ENCODE assay signal across 32 mouse cellular contexts in genomic region chr3:96548824-96549223, GRCm38 (mm10). TPM values are rescaled to one million over a fixed set of nuclear protein-coding genes. Genes with fewer than 3 reads are reported as not detected.
DNase-seq lines count a peak whose midpoint lies in the region; ATAC-seq and TF ChIP-seq lines count a peak whose summit lies in the region.
"Had no signal": no experiment of that assay in that cellular context is flagged by ENCODE, and none has a peak within 500 bp of the region (broad histone marks: within the 10 kb centered on the region; RNA-seq: fewer than 3 reads in every experiment).

No protein-coding gene starts in this region.

- no peak for TF ChIP-seq EP300 in CH12.LX (IDR thresholded peaks at IDR 0.05; ENCODE audit: low read length)

- no peak for ATAC-seq in heart, embryonic 15.5 days (replicated peaks; ENCODE audit: insufficient number of reproducible peaks, insufficient read depth, low FRiP score, low read depth)
- no peak for ATAC-seq in forebrain, embryonic 15.5 days (replicated peaks)
- ATAC-seq: forebrain, embryonic 16.5 days; hindbrain, postnatal 0 days; inflammation-experienced regulatory T-cells, adult 6 months; intestine, embryonic 16.5 days had no signal

- dilution Hi-C loops in CH12.LX (cut with MboI; ENCODE audit: extremely low pct_ligation_motif_present, extremely low pct_unique_long_range_greater_than_20kb, low sequenced_read_pairs) = no loop called here

- no peaks in the 10 kb centered on the region for H3K27me3 ChIP-seq in heart, embryonic 10.5 days (ENCODE audit: insufficient read depth, poor library complexity, severe bottlenecking)
- no peaks in the 10 kb centered on the region; the same call in 1 of the 2 replicates for H3K27me3 ChIP-seq in heart, embryonic 15.5 days
- no peaks in the 10 kb centered on the region for H3K27me3 ChIP-seq in CH12.LX (replicated peaks)
- H3K27me3 ChIP-seq in forebrain, embryonic 15.5 days = no peaks in the 10 kb centered on the region
- H3K27me3 ChIP-seq: heart, embryonic 12.5 days had no signal

- TF ChIP-seq RAD21 in CH12.LX (IDR thresholded peaks at IDR 0.05; ENCODE audit: low read depth, low read length) = no peak

- no peaks in the 10 kb centered on the region for H3K36me3 ChIP-seq in heart, embryonic 10.5 days
- H3K36me3 ChIP-seq in heart, embryonic 15.5 days = no peaks in the 10 kb centered on the region
- no peaks in the 10 kb centered on the region for H3K36me3 ChIP-seq in CH12.LX (replicated peaks in 1 of 2; ENCODE audit: control insufficient read depth in 1 of 2, insufficient read depth in 1 of 2, low read length in 1 of 2)
- H3K36me3 ChIP-seq in forebrain, embryonic 15.5 days = no peaks in the 10 kb centered on the region
- H3K36me3 ChIP-seq: embryonic facial prominence, embryonic 10.5 days; embryonic facial prominence, embryonic 13.5 days; forebrain, embryonic 12.5 days; G1E; heart, embryonic 12.5 days had no signal

- in situ Hi-C loops in CH12.LX (cut with MboI; ENCODE audit: low pct_ligation_motif_present, low pct_unique_long_range_greater_than_20kb, low sequenced_read_pairs) = loop anchor here (25.0 kb wide), 1 partner anchor 262 kb away; the partner anchor contains the start of gene Fcgr1

- intact Hi-C loops in gastrocnemius, adult 2 months (cut with DNase I) = loop anchor here (5.0 kb wide), 2 partner anchors 48 to 153 kb away; partner anchors contain the start of gene Ankrd34a

- no peaks in the 10 kb centered on the region for H3K79me2 ChIP-seq in CH12.LX (replicated peaks; ENCODE audit: control insufficient read depth, extremely low read depth, insufficient read depth, poor library complexity, severe bottlenecking)

- H3K4me2 ChIP-seq in heart, embryonic 15.5 days = peak overlapping the region; percentile 29; the same call in 1 of the 2 replicates
- H3K4me2 ChIP-seq in CH12.LX (ENCODE audit: insufficient read depth, low read depth, poor library complexity, severe bottlenecking) = 0 out of 2 replicates have a peak overlapping the region, but pooled peaks have one; percentile 42
- no peak overlapping the region for H3K4me2 ChIP-seq in forebrain, embryonic 15.5 days (replicated peaks)
- H3K4me2 ChIP-seq: embryonic facial prominence, embryonic 13.5 days; forebrain, embryonic 12.5 days; hindbrain, embryonic 14.5 days had no signal

- 68% methylated on average over 7 of the region's 7 CpGs for WGBS in heart, embryonic 10.5 days
- WGBS in heart, embryonic 15.5 days = 77% methylated on average over 7 of the region's 7 CpGs
- 83% methylated on average over 7 of the region's 7 CpGs for WGBS in forebrain, embryonic 15.5 days

- H3K9me3 ChIP-seq in heart, embryonic 10.5 days = no peaks in the 10 kb centered on the region
- H3K9me3 ChIP-seq in heart, embryonic 15.5 days (replicated peaks) = no peaks in the 10 kb centered on the region
- H3K9me3 ChIP-seq in CH12.LX (replicated peaks; ENCODE audit: low read length) = no peaks in the 10 kb centered on the region
- H3K9me3 ChIP-seq in forebrain, embryonic 15.5 days = no peaks in the 10 kb centered on the region
- H3K9me3 ChIP-seq: embryonic facial prominence, embryonic 10.5 days; embryonic facial prominence, embryonic 13.5 days; forebrain, embryonic 12.5 days; G1E; heart, embryonic 12.5 days had no signal

- H3K27ac ChIP-seq in gastrocnemius, adult 2 months = peak overlapping the region; percentile 99
- peak overlapping the region; percentile 69 for H3K27ac ChIP-seq in heart, embryonic 10.5 days
- H3K27ac ChIP-seq in heart, embryonic 15.5 days = peak overlapping the region; percentile 76
- no peak overlapping the region for H3K27ac ChIP-seq in CH12.LX (ENCODE audit: insufficient read depth, low read depth)
- no peak overlapping the region for H3K27ac ChIP-seq in forebrain, embryonic 15.5 days (replicated peaks)
- H3K27ac ChIP-seq: embryonic facial prominence, embryonic 10.5 days; embryonic facial prominence, embryonic 13.5 days; forebrain, embryonic 12.5 days; hindbrain, embryonic 14.5 days; hindbrain, postnatal 0 days had no signal

- peaks cover 17% of the 10 kb centered on the region for H3K4me1 ChIP-seq in heart, embryonic 10.5 days
- H3K4me1 ChIP-seq in heart, embryonic 15.5 days (replicated peaks) = peaks cover 32% of the 10 kb centered on the region
- peaks cover 15 to 46% of the 10 kb centered on the region in 2 experiments for H3K4me1 ChIP-seq in CH12.LX (ENCODE audit: control insufficient read depth in 1 of 2, insufficient read depth in 2 of 2)
- H3K4me1 ChIP-seq in forebrain, embryonic 15.5 days = no peaks in the 10 kb centered on the region; the same call in 1 of the 2 replicates

- no peak overlapping the region for H3K4me3 ChIP-seq in gastrocnemius, adult 2 months
- no peak overlapping the region for H3K4me3 ChIP-seq in heart, embryonic 10.5 days
- no peak overlapping the region for H3K4me3 ChIP-seq in heart, embryonic 15.5 days
- no peak overlapping the region for H3K4me3 ChIP-seq in CH12.LX (replicated peaks in 1 of 3; ENCODE audit: low read depth in 2 of 3, low read length in 2 of 3, poor library complexity in 1 of 3)
- no peak overlapping the region for H3K4me3 ChIP-seq in forebrain, embryonic 15.5 days
- H3K4me3 ChIP-seq: embryonic facial prominence, embryonic 10.5 days; embryonic facial prominence, embryonic 13.5 days; erythroblast, embryonic 14.5 days; forebrain, embryonic 12.5 days; heart, embryonic 12.5 days had no signal

- no peak for TF ChIP-seq POLR2A in CH12.LX (IDR thresholded peaks at IDR 0.05; ENCODE audit: low read depth, low read length)

- no peak for TF ChIP-seq CTCF in gastrocnemius, adult 2 months (IDR thresholded peaks at IDR 0.05)
- no peak for TF ChIP-seq CTCF in CH12.LX (conservative IDR thresholded peaks at IDR 0.05 in 1 of 2, IDR thresholded peaks at IDR 0.05 in 1 of 2; ENCODE audit: low read depth in 2 of 2, low read length in 2 of 2)

- no peak for DNase-seq in gastrocnemius, adult 2 months
- no peak for DNase-seq in gastrocnemius, adult 8-10 months (ENCODE audit: low spot score in 2 of 2)
- DNase-seq in heart, embryonic 10.5 days (ENCODE audit: low spot score) = no peak
- DNase-seq in heart, adult 8-10 months (ENCODE audit: low spot score) = no peak
- no peak for DNase-seq in heart, postnatal 4 days
- no peak for DNase-seq in CH12.LX (ENCODE audit: extremely low read depth)
- DNase-seq: adrenal gland, adult 2 months; adrenal gland, postnatal 14 days; cerebellum, adult 11-12 months; cerebellum, adult 8-10 months; cerebellum, postnatal 10 days; cerebellum, postnatal 36 days; embryo, embryonic 11 days; gastrocnemius, postnatal 25 days; kidney, adult 18-20 months; kidney, adult 9 months had no signal

- H3K9ac ChIP-seq in heart, embryonic 15.5 days = no peak overlapping the region
- no peak overlapping the region for H3K9ac ChIP-seq in CH12.LX (ENCODE audit: insufficient read depth, low read depth)
- no peak overlapping the region for H3K9ac ChIP-seq in forebrain, embryonic 15.5 days (replicated peaks)
- H3K9ac ChIP-seq: embryonic facial prominence, embryonic 13.5 days; forebrain, embryonic 12.5 days; hindbrain, embryonic 14.5 days had no signal

RNA-seq across cellular contexts. Expression of gene Txnip, which starts 8.9 kb away (rescaled TPM):
- 100 to 1,000 TPM; 541 to 557 TPM for total RNA-seq in gastrocnemius, adult 2 months (2021)
- 100 to 1,000 TPM; 365 to 573 (median 474) TPM for total RNA-seq in gastrocnemius, adult 8-10 months (2022)
- 59.9 and 75.5 TPM in 2 replicates for polyA plus RNA-seq in heart, embryonic 10.5 days (2016; fragmentation: Nextera tagmentation; extraction: Ambion mirVana)
- total RNA-seq in heart, adult 8-10 months (2022) = 100 to 1,000 TPM; 346 to 908 (median 654) TPM
- polyA plus RNA-seq in heart, embryonic 15.5 days (2015; fragmentation: Nextera tagmentation; extraction: Ambion mirVana) = 206 and 208 TPM in 2 replicates
- total RNA-seq in heart, postnatal 4 days (2021) = 100 to 1,000 TPM; 286 to 331 TPM
- total RNA-seq in CH12.LX (2012; rRNA removed) (52.5 and 76.7 TPM in 2 replicates), CH12.LX (2014; rRNA removed) (184 and 220 TPM in 2 replicates)
- polyA plus RNA-seq in CH12.LX (2012; ENCODE audit: insufficient read length, low read depth) = 39.2 and 41.8 TPM in 2 replicates
- 68.4 and 69.3 TPM in 2 replicates for polyA plus RNA-seq in forebrain, embryonic 15.5 days (2015; fragmentation: Nextera tagmentation; extraction: Ambion mirVana)

RNA-seq across cellular contexts. Expression of gene Hfe2, which starts 23.9 kb away (rescaled TPM):
- total RNA-seq in gastrocnemius, adult 2 months (2021) = 100 to 1,000 TPM; 590 to 675 TPM
- total RNA-seq in gastrocnemius, adult 8-10 months (2022) = 100 to 1,000 TPM; 562 to 917 (median 709) TPM
- polyA plus RNA-seq in heart, embryonic 10.5 days (2016; fragmentation: Nextera tagmentation; extraction: Ambion mirVana) = 5.5 and 8.9 TPM in 2 replicates
- 100 to 1,000 TPM; 271 to 333 (median 312) TPM for total RNA-seq in heart, adult 8-10 months (2022)
- polyA plus RNA-seq in heart, embryonic 15.5 days (2015; fragmentation: Nextera tagmentation; extraction: Ambion mirVana) = 7.9 and 8.0 TPM in 2 replicates
- 10 to 100 TPM; 95.6 to 97.0 TPM for total RNA-seq in heart, postnatal 4 days (2021)
- total RNA-seq in CH12.LX (2012; rRNA removed) (not detected in 2 replicates), CH12.LX (2014; rRNA removed) (not detected in 2 replicates)
- polyA plus RNA-seq in CH12.LX (2012; ENCODE audit: insufficient read length, low read depth) = not detected in 2 replicates
- 0.43 and 0.82 TPM in 2 replicates for polyA plus RNA-seq in forebrain, embryonic 15.5 days (2015; fragmentation: Nextera tagmentation; extraction: Ambion mirVana)
- total RNA-seq: G1E had no signal
- polyA plus RNA-seq: erythroblast, embryonic 14.5 days; G1E; inflammation-experienced regulatory T-cells, adult 6 months had no signal

RNA-seq across cellular contexts. Expression of gene Gm16253, which starts 28.0 kb away (rescaled TPM):
- total RNA-seq in gastrocnemius, adult 2 months (2021) = 1 to 10 TPM in 1 of 2 experiments, not detected in 1; 1.1 TPM
- 1 to 10 TPM in 3 of 4 experiments, not detected in 1; 1.2 to 1.5 (median 1.2) TPM for total RNA-seq in gastrocnemius, adult 8-10 months (2022)
- polyA plus RNA-seq in heart, embryonic 10.5 days (2016; fragmentation: Nextera tagmentation; extraction: Ambion mirVana) = 0.88 and 2.8 TPM in 2 replicates
- 1 to 10 TPM in 3 of 4 experiments, not detected in 1; 2.5 to 3.3 (median 3.2) TPM for total RNA-seq in heart, adult 8-10 months (2022)
- 1.3 and 1.6 TPM in 2 replicates for polyA plus RNA-seq in heart, embryonic 15.5 days (2015; fragmentation: Nextera tagmentation; extraction: Ambion mirVana)
- 1 to 10 TPM; 2.5 to 2.9 TPM for total RNA-seq in heart, postnatal 4 days (2021)
- total RNA-seq in CH12.LX (2012; rRNA removed) (0.38 and 0.72 TPM in 2 replicates), CH12.LX (2014; rRNA removed) (not detected in 2 replicates)
- polyA plus RNA-seq in CH12.LX (2012; ENCODE audit: insufficient read length, low read depth) = 0.46 TPM in 1 of 2 replicates, not detected in the other
- polyA plus RNA-seq in forebrain, embryonic 15.5 days (2015; fragmentation: Nextera tagmentation; extraction: Ambion mirVana) = 0.92 and 2.0 TPM in 2 replicates
- total RNA-seq: adrenal gland, adult 2 months; adrenal gland, postnatal 14 days; G1E; hindbrain, postnatal 0 days had no signal
- polyA plus RNA-seq: adrenal gland, adult 2 months; brain, embryonic 14.5 days; cortical plate, adult 2 months; erythroblast, embryonic 14.5 days; G1E; gonadal fat pad, adult 2 months had no signal

RNA-seq across cellular contexts. Expression of gene Polr3gl, which starts 45.2 kb away (rescaled TPM):
- 10 to 100 TPM; 44.5 to 48.3 TPM for total RNA-seq in gastrocnemius, adult 2 months (2021)
- total RNA-seq in gastrocnemius, adult 8-10 months (2022) = 10 to 100 TPM; 39.8 to 59.8 (median 51.8) TPM
- polyA plus RNA-seq in heart, embryonic 10.5 days (2016; fragmentation: Nextera tagmentation; extraction: Ambion mirVana) = 37.1 and 37.2 TPM in 2 replicates
- total RNA-seq in heart, adult 8-10 months (2022) = 10 to 100 TPM; 31.7 to 35.2 (median 34.7) TPM
- 34.8 and 38.3 TPM in 2 replicates for polyA plus RNA-seq in heart, embryonic 15.5 days (2015; fragmentation: Nextera tagmentation; extraction: Ambion mirVana)
- 10 to 100 TPM; 20.4 to 24.0 TPM for total RNA-seq in heart, postnatal 4 days (2021)
- total RNA-seq in CH12.LX (2012; rRNA removed) = 10.4 and 13.7 TPM in 2 replicates
- 15.7 and 16.6 TPM in 2 replicates for total RNA-seq in CH12.LX (2014; rRNA removed)
- polyA plus RNA-seq in CH12.LX (2012; ENCODE audit: insufficient read length, low read depth) = 18.8 and 28.4 TPM in 2 replicates
- polyA plus RNA-seq in forebrain, embryonic 15.5 days (2015; fragmentation: Nextera tagmentation; extraction: Ambion mirVana) = 42.4 and 45.3 TPM in 2 replicates

RNA-seq across cellular contexts. Expression of gene Ankrd34a, which starts 47.6 kb away (rescaled TPM):
- total RNA-seq in gastrocnemius, adult 2 months (2021) = under 1 TPM; 0.41 to 0.92 TPM
- total RNA-seq in gastrocnemius, adult 8-10 months (2022) = 1 to 10 TPM in 2 of 4 experiments, under 1 TPM in 2; 0.64 to 1.6 (median 1.1) TPM
- 6.8 and 10.4 TPM in 2 replicates for polyA plus RNA-seq in heart, embryonic 10.5 days (2016; fragmentation: Nextera tagmentation; extraction: Ambion mirVana)
- total RNA-seq in heart, adult 8-10 months (2022) = 1 to 10 TPM; 1.1 to 2.5 (median 2.0) TPM
- polyA plus RNA-seq in heart, embryonic 15.5 days (2015; fragmentation: Nextera tagmentation; extraction: Ambion mirVana) = 6.7 TPM in 2 replicates
- total RNA-seq in heart, postnatal 4 days (2021) = 1 to 10 TPM; 1.8 to 3.1 TPM
- total RNA-seq in CH12.LX (2012; rRNA removed) = 0.04 TPM in 2 replicates
- not detected in 2 replicates for total RNA-seq in CH12.LX (2014; rRNA removed)
- 0.11 TPM in 1 of 2 replicates, not detected in the other for polyA plus RNA-seq in CH12.LX (2012; ENCODE audit: insufficient read length, low read depth)
- 12.5 and 13.4 TPM in 2 replicates for polyA plus RNA-seq in forebrain, embryonic 15.5 days (2015; fragmentation: Nextera tagmentation; extraction: Ambion mirVana)
- polyA plus RNA-seq: erythroblast, embryonic 14.5 days had no signal

Comparison
In these comparisons a context has a peak if more than half of its experiments do, and no peak if none do; other contexts are left out.
1. H3K27ac ChIP-seq: peak in gastrocnemius, adult 2 months (single experiment), heart, embryonic 10.5 days (single experiment) and heart, embryonic 15.5 days (single experiment); none in CH12.LX (single experiment) and forebrain, embryonic 15.5 days (single experiment).
2. RNA of gene Hfe2, which starts 23.9 kb away (total RNA-seq): 562 to 917 TPM in gastrocnemius, adult 8-10 months, 590 to 675 TPM in gastrocnemius, adult 2 months, 271 to 333 TPM in heart, adult 8-10 months and 95.6 to 97.0 TPM in heart, postnatal 4 days; not detected in CH12.LX; every median in the first group is over 10 times any median in the second.